Mouse (Mus musculus): ENCODE results near the gene B4galt1. TPM values are rescaled to one million over a fixed set of nuclear protein-coding genes. Genes with fewer than 3 reads are reported as not detected.

Gene B4galt1
- 75.9 TPM for polyA plus RNA-seq (2017; shearing (Covaris generic))

GRCm38 (mm10) chr4:40853565-40854386 is at the start of gene B4galt1:
Gene B4galt1, minus strand, starts transcription at chr4:40854005.

GRCm38 (mm10) chr4:40757780-40758420 is 95.9 kb downstream of the B4galt1 start, which contains the start of gene Smu1:
Gene Smu1, minus strand, starts transcription at chr4:40757923.

Other genes with a start within 250 kb of the B4galt1 start
- 31.1 TPM for gene Aptx, start 150.8 kb downstream of the B4galt1 start, polyA plus RNA-seq (2017; shearing (Covaris generic))
- gene Dnaja1, start 131.9 kb downstream of the B4galt1 start, polyA plus RNA-seq (2017; shearing (Covaris generic)) = 252 TPM
- gene Smu1, start 96.1 kb downstream of the B4galt1 start, polyA plus RNA-seq (2017; shearing (Covaris generic)) = 135 TPM
- not detected for gene Spink4, start 66.0 kb upstream of the B4galt1 start, polyA plus RNA-seq (2017; shearing (Covaris generic))
- gene Bag1, start 94.3 kb upstream of the B4galt1 start, polyA plus RNA-seq (2017; shearing (Covaris generic)) = 207 TPM
- gene Chmp5, start 94.4 kb upstream of the B4galt1 start, polyA plus RNA-seq (2017; shearing (Covaris generic)) = 85.2 TPM
- 110 TPM for gene Nfx1, start 116.9 kb upstream of the B4galt1 start, polyA plus RNA-seq (2017; shearing (Covaris generic))
- gene Aqp7, start 194.1 kb upstream of the B4galt1 start, polyA plus RNA-seq (2017; shearing (Covaris generic)) = 0.11 TPM
- 14.7 TPM for gene Aqp3, start 244.2 kb upstream of the B4galt1 start, polyA plus RNA-seq (2017; shearing (Covaris generic))